Mouse (Mus musculus) spleen, postnatal 36 days (tissue): Measurements from ENCODE around the gene Gsg1l.

Experiments
- DNase-seq, 2 experiments: peaks; one replicate each; pipeline ENCODE4 v3.0.0; 2022; ENCODE audit warnings: low spot score in 2 of 2, mixed read lengths in 1 of 2

Gene Gsg1l

GRCm38 (mm10) chr7:125983902-125984841 lies 98.0 kb downstream of the Gsg1l start:
- DNase-seq, result no peak

GRCm38 (mm10) chr7:125979591-125979990 lies 102.6 kb downstream of the Gsg1l start:
- DNase-seq, result no peak

GRCm38 (mm10) chr7:125976695-125977094 lies 105.5 kb downstream of the Gsg1l start:
- no peak for DNase-seq

- no peak for DNase-seq
Measured at GRCm38 (mm10) chr7:125975414-125975813, 106.8 kb downstream of the Gsg1l start.

GRCm38 (mm10) chr7:125973874-125974273 lies 108.3 kb downstream of the Gsg1l start:
- DNase-seq, result no peak

GRCm38 (mm10) chr7:125972776-125973175 lies 109.4 kb downstream of the Gsg1l start:
- no peak for DNase-seq

GRCm38 (mm10) chr7:125972174-125972672 lies 110.0 kb downstream of the Gsg1l start:
- DNase-seq, result no peak

- DNase-seq, result no peak
Measured at GRCm38 (mm10) chr7:125969076-125969475, 113.1 kb downstream of the Gsg1l start.

GRCm38 (mm10) chr7:125966402-125967261 lies 115.6 kb downstream of the Gsg1l start:
- DNase-seq, result no peak

- no peak for DNase-seq
Measured at GRCm38 (mm10) chr7:125964087-125964607, 118.1 kb downstream of the Gsg1l start.

- no peak for DNase-seq
Measured at GRCm38 (mm10) chr7:125959294-125960048, 122.7 kb downstream of the Gsg1l start.

- no peak for DNase-seq
Measured at GRCm38 (mm10) chr7:125958856-125959255, 123.4 kb downstream of the Gsg1l start.

- no peak for DNase-seq
Measured at GRCm38 (mm10) chr7:125954994-125955393, 127.2 kb downstream of the Gsg1l start.

- DNase-seq, result no peak
Measured at GRCm38 (mm10) chr7:125954356-125954878, 127.8 kb downstream of the Gsg1l start.

- DNase-seq, result no peak
Measured at GRCm38 (mm10) chr7:125953844-125954243, 128.4 kb downstream of the Gsg1l start.

- no peak for DNase-seq
Measured at GRCm38 (mm10) chr7:125951911-125952310, 130.3 kb downstream of the Gsg1l start.

- no peak for DNase-seq
Measured at GRCm38 (mm10) chr7:125948973-125949372, 133.2 kb downstream of the Gsg1l start.

- no peak for DNase-seq
Measured at GRCm38 (mm10) chr7:125945915-125946314, 136.3 kb downstream of the Gsg1l start.

- DNase-seq, result no peak
Measured at GRCm38 (mm10) chr7:125944631-125945030, 137.6 kb downstream of the Gsg1l start.

GRCm38 (mm10) chr7:125943511-125943910 lies 138.7 kb downstream of the Gsg1l start:
- DNase-seq, result no peak
